Mouse (Mus musculus) v-Abl transformed pro-B cells (cell line): ENCODE measurements around the gene Gnb4.

ENCODE experiments used
- in situ Hi-C, 2 experiments: fragments of 400-800 bp; cut with MboI; formaldehyde crosslinking; loops; one replicate each; pipeline ENCODE4 v1.15.1; 2025; ENCODE audit not compliant: unreplicated experiment in 2 of 2

The Gnb4 gene

GRCm38 (mm10) chr3:32616331-32617052, at the start of gene Gnb4:
Gnb4 (minus strand) TSS chr3:32616585.
- in situ Hi-C loops, result loop anchor here in 1 of 2 experiments (5.0 kb wide), 1 partner anchor 36 kb away; no protein-coding TSS in a partner anchor

GRCm38 (mm10) chr3:32661556-32661930, 45.2 kb upstream of the Gnb4 start:
- in situ Hi-C loops, result no loop called here

GRCm38 (mm10) chr3:32660831-32661555, 44.6 kb upstream of the Gnb4 start:
- in situ Hi-C loops, result no loop called here

GRCm38 (mm10) chr3:32660276-32660675, 43.9 kb upstream of the Gnb4 start:
- in situ Hi-C loops, result no loop called here

- in situ Hi-C loops, result no loop called here
Observed at GRCm38 (mm10) chr3:32659506-32659905, 43.1 kb upstream of the Gnb4 start.

- in situ Hi-C loops, result no loop called here
Observed at GRCm38 (mm10) chr3:32658821-32659220, 42.4 kb upstream of the Gnb4 start.

GRCm38 (mm10) chr3:32658401-32658800, 42.0 kb upstream of the Gnb4 start:
- in situ Hi-C loops, result no loop called here

GRCm38 (mm10) chr3:32656398-32656994, 40.1 kb upstream of the Gnb4 start:
- in situ Hi-C loops, result no loop called here

GRCm38 (mm10) chr3:32655994-32656393, 39.6 kb upstream of the Gnb4 start:
- in situ Hi-C loops, result no loop called here

GRCm38 (mm10) chr3:32652739-32653138, 36.4 kb upstream of the Gnb4 start:
- in situ Hi-C loops, result loop anchor here in 1 of 2 experiments (5.0 kb wide), 1 partner anchor 35 kb away; the partner anchor contains the start of gene Gnb4

- in situ Hi-C loops, result no loop called here
Observed at GRCm38 (mm10) chr3:32649284-32649683, 32.9 kb upstream of the Gnb4 start.

- in situ Hi-C loops, result no loop called here
Observed at GRCm38 (mm10) chr3:32646918-32647317, 30.5 kb upstream of the Gnb4 start.

- in situ Hi-C loops, result no loop called here
Observed at GRCm38 (mm10) chr3:32644751-32645150, 28.4 kb upstream of the Gnb4 start.

GRCm38 (mm10) chr3:32642116-32642515, 25.7 kb upstream of the Gnb4 start:
- in situ Hi-C loops, result no loop called here

GRCm38 (mm10) chr3:32638240-32638639, 21.9 kb upstream of the Gnb4 start:
- in situ Hi-C loops, result no loop called here

- in situ Hi-C loops, result no loop called here
Observed at GRCm38 (mm10) chr3:32632760-32633264, 16.4 kb upstream of the Gnb4 start.

- in situ Hi-C loops, result no loop called here
Observed at GRCm38 (mm10) chr3:32630210-32630609, 13.8 kb upstream of the Gnb4 start.

GRCm38 (mm10) chr3:32628141-32628540, 11.8 kb upstream of the Gnb4 start:
- in situ Hi-C loops, result no loop called here

GRCm38 (mm10) chr3:32622106-32622505, 5.7 kb upstream of the Gnb4 start:
- in situ Hi-C loops, result no loop called here

- in situ Hi-C loops, result no loop called here
Observed at GRCm38 (mm10) chr3:32621658-32622057, 5.3 kb upstream of the Gnb4 start.

- in situ Hi-C loops, result loop anchor here in 1 of 2 experiments (5.0 kb wide), 1 partner anchor 35 kb away; no protein-coding TSS in a partner anchor
Observed at GRCm38 (mm10) chr3:32617053-32617642, 763 bp upstream of the Gnb4 start.
